Mouse (Mus musculus) thymus, adult 2 months (tissue): ENCODE results near the gene Pacs2.

Experiments used
- CTCF ChIP-seq: fragments of 200-500 bp; IDR thresholded peaks from 2 replicates; pipeline ENCODE4 v1.5.1; 2012; ENCODE audit warnings: mild to moderate bottlenecking, control low read depth, low read length, moderate library complexity, borderline replicate concordance; ENCODE audit not compliant: control insufficient read depth, poor library complexity, insufficient read depth; ENCODE audit errors: extremely low read depth
- POLR2A ChIP-seq: fragments of 200-500 bp; IDR thresholded peaks from 2 replicates; pipeline ENCODE4 v1.6.1; 2012; ENCODE audit warnings: mild to moderate bottlenecking, low read length, control low read depth, moderate library complexity; ENCODE audit not compliant: control insufficient read depth, poor library complexity, insufficient read depth; ENCODE audit errors: extremely low read depth

DNA sequence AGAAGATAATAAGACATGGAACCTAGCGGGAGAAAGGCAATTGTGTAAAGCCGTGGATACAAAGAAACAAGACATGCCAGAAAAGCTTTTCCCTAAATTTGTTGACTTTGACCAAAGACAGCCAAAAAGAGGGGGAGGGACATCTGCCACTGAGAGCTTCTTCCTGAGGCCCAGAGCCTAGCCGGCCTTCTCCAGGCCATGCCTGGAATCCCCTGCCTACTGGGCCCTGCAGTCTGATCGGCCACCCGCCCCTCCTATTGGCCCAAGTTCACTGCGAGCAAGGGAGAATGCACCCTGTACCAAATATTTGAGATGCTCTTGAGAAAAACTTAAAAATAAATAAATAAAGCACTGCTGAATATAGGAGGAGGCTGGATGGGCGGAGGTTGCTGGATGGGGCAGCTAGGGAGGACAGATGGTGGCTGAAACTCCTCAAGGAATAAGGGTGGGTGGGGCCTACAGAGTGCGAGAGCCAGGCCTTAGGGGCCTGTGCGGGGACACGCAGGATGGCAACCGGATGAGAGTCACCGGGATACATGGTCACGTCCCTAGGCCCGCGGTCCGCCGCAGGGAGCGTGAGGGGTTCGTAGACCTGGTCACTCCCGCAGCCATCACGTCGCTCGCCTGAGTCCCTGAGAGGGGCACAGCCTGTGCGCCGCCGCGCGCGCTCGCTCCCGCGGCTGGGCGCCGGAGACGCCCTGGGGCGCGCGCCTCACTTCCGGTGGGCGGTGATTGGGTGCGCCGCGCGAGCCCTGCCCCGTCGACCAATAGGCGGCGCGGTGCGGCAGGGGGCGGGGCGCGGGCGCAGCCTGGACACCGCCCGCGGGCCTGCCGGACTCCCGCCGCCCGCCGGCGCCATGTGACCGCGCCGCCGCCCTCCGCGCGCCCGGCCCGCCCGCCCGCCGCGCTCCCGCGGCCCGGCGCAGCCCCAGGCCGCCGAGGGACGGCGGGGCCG lies at the start of gene Pacs2:
- TF ChIP-seq POLR2A (peak; percentile 73; the same call in 1 of the 2 replicates), CTCF (0 out of 2 replicates have a peak, but pooled peaks have one; percentile 8)
